Mouse (Mus musculus): ENCODE data around the gene Asprv1. TPM values are rescaled to one million over a fixed set of nuclear protein-coding genes. Genes with fewer than 3 reads are reported as not detected.

Gene Asprv1
- total RNA-seq (2022): 1 to 10 TPM in 3 of 4 experiments, under 1 TPM in 1; 0.80 to 2.1 (median 1.8) TPM

DNA sequence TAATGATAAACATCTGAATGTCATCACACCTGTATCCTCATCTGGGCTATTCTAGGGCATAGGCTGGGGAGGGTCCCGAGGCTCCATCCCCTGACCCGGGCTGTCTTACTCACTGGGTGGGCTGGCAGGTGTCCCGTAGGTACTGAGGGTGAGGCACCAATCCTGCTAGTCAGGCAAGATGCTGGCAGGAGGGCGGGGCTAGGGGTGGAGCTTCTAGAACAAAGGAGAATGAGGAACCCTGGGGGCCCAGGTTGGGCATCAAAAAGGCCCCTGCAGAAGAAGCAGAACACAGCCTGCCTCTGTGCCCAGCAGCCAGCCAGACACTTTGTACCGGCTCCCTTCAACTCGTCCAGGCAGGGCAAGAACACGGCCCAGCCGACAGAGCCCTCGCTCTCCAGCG, at the start of gene Asprv1:
Asprv1 (plus strand) TSS at position 219 of the 400 bp plus-strand sequence.
- DNase-seq (ENCODE audit: low spot score in 2 of 2): no peak

DNA sequence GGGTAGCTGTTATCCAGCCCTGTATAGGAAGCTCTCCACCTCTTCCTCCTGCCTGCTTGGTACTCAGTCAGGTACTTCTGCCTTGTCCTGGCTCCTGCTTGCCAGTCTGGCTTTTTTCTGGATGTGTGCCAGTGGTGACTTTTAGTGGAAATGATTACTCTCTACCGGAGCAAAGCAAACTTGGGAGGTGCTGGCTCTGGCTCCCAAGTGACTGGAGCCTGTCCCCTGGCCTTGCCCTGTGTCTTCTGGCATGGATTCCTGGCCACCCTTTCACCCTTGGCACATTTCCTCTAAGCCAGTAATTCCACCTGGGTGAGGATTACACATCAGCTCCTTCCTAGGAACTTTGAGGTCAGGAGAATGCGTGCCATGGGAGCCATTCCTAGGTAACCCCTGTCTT, 49.6 kb upstream of the Asprv1 start:
- DNase-seq (ENCODE audit: low spot score in 2 of 2): no peak

DNA sequence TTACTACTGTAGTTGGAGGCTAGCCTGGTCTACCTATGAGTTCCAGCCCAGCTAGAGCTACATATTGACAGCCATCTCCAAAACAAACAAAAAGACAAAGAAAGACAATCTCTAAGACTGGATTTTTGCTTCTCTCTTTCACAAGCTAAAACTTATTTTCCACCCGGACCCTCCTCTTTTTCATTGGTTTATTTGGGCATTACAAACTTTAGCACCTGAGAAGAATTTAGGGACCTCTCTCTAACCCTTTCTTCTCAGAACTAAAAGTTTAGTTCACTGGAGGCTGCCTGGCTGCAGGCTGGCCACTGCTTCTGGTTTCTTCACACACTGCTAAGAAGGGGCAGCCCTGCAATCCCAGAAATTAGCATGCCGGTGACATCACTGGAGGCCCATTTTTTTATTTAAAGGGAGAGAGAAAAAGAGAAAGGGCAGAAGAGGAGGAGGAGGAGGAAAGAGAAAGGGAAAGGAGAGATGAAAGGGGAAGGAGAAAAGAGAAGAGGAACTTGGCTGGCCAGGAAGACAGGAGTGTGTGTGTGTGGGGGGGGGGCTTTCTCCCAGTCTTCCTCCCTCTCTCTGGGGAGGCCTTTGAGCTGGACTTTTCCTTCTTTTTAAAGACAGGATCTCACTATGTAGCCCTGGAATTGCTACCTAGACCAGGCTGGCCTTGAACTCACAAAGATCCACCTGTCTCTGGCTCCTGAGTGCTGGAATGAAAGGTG, 48.7 kb upstream of the Asprv1 start:
- DNase-seq (ENCODE audit: low spot score in 2 of 2): no peak

DNA sequence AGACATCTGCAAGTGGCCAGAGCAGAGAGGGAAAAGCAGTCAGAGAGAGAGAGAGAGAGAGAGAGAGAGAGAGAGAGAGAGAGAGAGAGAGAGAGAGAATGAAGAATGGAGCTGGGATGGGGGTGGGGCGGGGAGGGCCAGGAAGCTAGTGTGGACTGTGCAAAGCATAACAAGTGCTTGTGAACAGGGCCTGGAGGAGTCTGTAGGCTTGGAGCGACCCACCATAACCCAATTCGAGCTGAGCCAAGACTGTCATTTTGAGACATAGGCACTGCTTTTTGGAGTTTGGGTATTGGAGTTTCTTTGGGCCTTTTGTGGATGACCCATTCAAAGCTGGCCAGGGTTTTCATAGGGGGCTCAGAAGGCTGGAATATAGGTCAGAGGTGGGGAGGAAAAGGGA, 48.0 kb upstream of the Asprv1 start:
- no peak for DNase-seq (ENCODE audit: low spot score in 2 of 2)

DNA sequence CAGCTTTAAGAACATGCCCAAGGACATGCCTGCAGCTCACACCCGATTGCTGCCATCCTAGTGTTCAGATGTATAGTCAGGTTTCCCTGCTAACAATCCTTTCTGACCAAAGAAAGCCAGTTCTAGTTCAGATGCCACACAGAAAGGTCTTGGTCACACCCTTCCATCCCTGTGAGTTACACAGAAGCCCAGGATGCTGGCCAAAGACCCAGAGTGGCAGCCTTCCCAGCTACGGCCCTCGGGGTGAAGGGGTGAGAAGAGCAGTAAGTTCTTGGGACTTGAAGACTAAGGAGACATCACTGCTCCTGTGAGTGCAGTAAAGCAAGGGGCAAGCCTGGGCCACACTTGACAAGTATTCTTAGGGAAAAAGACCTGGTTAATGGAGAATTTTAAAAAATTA, 44.8 kb upstream of the Asprv1 start:
- DNase-seq (ENCODE audit: low spot score in 2 of 2): no peak

DNA sequence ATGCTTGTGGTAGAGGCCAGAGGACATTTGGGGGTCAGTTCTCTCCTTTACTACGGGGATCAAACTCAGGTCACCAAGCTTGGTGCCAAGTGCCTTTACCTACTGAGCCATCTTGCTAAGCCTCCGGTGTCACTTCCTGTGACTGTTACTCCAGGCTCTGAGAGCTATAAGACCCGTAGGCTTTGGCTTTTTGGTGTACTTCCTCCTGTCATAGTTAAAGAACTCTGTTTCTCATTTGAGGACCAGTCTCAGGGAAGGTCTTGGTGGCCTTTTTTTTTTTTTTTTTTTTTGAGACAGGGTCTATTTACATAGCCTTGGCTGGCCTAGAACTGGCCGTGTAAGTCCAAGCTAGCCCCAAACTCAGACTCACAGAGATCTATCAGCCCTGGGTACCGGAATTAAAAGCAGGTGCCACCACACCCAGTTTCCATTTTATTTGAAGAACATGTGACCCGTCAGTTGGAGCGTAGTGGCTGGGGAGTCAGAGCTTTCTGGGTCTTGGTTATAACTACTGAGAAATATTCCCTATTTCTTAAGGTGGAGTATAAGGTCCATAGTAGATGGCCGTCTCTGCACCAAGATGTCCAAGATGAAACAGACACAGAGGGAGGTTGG, 44.3 kb upstream of the Asprv1 start:
- no peak for DNase-seq (ENCODE audit: low spot score in 2 of 2)

DNA sequence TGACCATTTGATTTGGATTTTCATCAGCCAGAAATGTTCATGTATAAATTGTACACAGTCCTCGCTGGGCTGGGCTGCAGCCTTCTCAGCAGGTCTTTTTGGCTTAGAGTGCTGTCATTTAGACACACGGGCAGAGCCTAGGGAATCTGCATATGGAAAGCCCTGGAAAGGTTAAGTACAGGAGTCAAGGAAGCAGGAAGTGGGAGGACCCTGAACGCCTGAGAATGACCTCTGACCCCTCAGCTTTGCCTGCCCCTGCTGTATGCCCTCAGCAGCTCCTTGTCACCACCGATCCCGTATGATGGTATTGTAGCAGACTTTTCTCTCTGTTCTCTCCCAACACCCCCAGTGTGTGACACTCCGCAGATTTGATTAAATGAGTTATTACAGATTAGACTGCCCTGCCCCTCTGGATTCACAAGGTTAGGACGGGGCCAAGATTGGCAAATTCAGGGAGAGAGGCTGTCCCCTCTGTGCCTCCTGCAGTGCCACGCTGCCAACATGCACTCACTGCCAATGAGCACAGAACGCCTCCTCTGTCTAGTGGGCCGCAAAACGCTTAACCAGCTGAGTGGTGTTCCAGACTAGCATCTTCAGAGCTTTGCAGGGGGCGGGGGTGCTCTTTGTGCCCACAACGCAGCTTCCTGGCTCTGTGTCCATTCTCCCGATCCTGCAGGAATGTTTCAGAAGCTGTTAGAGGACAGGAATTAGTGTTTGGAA, 43.5 kb upstream of the Asprv1 start:
- DNase-seq (ENCODE audit: low spot score in 2 of 2): peak; percentile 77 to 84

DNA sequence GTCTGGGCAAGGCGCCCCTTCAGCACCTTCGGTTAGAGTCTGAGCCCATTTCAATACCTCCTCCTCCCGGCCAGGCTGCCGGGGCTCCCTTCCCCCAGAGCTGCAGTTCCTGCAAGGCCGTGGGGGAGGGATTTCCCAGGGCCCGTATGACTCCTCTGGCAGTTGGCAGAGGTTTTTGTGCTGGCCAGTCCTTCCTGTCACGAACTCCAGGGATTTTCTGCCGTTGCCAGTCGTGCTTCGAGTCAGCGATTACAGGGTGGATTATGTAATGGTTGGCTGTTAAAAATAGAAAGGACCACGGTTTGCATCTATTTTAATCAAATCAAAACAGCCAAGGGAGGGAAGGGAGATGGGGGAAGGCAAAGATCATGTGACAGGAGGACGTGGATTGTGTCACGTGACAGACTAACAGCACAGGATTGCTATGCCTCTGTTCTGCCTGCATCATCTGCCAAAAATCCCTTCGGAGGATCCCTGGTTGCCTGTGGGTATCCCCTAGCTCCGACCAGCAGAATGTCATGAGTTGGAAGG, 42.8 kb upstream of the Asprv1 start:
- peak; percentile 84 to 93 for DNase-seq (ENCODE audit: low spot score in 2 of 2)

DNA sequence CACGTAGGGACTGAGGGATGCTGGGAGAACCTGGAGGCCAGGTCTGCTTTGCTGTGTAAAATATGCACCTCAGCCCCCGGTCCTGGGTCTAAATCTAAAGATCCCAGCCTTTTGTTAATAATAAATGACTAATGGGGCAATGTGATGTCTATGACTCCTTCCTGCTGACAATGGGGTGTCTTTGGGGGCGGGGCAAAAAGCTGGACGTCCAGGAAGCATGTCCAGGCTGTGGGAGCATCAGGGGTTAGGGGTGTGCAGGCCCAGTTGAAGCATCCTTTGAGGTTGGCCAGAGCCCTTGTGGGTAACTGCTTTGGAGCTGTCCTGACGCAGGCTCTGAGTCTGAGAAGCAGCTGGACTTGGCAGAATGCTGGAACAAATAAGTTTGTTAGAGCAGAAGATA, 41.9 kb upstream of the Asprv1 start:
- DNase-seq (ENCODE audit: low spot score in 2 of 2): no peak

DNA sequence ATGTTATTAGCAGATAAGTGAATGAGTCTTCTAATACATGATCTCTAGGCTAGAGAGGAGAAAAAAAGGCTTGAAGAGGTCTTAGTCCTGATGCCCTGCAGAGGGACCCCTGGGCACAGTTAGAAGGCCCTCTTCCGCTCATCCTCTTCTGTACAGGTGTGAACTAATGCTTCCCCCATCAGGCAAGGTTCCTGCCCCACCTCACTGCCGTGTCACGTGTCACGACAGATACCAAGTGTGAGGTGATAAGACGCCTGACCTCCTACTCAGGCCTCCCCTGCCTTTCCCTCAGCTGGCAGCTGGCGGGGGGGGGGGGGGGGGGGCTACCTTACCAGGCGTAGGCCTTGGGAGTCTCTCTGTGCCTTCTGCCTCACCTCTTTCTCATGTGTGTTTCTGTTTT, 39.5 kb upstream of the Asprv1 start:
- no peak for DNase-seq (ENCODE audit: low spot score in 2 of 2)

DNA sequence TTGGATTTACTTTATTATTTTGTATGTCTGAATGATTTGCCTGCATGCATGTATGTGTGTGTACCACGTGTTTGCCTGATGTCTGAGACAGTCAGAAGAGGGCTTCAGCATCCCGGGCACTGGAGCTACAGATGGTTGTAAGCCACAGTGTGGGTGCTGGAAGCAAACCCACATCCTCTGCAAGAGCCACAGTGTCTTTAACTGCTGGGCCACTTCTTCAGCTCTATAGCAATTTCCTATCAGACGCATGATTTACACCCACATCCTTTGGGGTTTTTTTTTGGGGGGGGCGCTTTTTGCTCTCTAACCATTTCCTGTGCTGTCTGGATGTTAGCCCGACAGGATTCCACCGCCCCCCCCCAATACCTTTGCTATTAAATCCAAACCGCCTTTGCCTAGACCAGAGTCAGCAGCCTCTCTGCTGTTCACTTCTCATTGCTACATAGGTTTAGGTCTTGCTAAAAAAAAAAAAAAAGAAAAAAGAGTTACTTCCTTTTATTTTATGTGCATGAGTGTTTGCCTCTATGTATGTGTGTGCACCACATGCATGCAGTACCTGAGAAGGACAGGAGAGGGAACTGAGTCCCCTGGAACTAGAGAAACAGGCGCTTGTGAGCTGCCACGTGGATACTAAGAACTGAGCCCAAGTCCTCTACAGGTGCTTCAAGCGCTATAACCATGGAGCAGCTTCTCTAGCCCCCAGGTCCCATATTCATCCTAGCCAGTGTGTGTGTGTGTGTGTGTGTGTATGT, 34.6 kb upstream of the Asprv1 start:
- DNase-seq (ENCODE audit: low spot score in 2 of 2): no peak

DNA sequence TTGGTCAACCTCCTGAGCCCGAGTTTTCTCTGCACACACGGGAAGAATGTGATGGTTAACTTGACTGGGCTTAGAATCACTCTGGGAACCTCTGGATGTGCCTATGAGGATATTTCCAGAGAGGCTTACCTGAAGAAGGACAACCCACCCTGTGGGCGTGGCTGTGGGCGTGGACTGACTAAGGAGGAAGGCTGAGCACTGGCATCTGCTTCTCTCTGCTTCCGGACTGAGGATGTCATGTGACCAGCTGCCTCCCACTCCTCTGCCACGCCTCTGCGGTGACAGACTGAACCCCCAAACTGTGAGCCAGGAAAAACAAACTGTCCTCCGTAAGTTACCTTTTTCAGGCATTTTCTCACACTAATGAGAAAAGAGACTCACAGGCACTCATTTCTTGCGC, 33.3 kb upstream of the Asprv1 start:
- DNase-seq (ENCODE audit: low spot score in 2 of 2): no peak

DNA sequence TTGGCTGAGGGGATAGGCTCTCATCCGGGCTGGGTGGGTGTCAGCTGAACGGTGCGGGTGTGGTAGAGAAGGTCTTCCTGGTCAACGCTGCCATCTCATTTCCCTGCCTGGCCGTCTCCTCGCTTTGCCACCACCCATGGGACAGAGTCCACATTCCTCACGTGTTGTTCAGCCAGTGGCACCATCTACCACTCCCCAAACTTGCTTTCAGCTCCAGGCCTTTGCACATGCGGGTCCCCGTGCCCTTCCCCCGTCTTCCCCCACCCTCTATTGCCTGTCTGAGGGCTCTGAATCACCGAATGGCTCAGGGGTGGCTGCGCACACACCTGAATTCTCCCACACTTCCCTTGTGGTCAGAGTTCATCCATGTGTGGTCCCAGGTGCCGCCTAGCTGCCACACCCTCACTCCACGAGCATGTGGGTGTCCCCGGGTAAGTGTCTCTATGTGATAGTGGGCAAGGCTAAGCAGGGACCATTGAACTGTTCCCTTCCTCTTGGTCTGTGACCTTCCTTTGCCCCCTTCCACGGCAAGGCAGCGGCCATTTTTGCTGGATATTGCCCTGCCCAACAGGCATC, 32.0 kb upstream of the Asprv1 start:
- no peak for DNase-seq (ENCODE audit: low spot score in 2 of 2)

DNA sequence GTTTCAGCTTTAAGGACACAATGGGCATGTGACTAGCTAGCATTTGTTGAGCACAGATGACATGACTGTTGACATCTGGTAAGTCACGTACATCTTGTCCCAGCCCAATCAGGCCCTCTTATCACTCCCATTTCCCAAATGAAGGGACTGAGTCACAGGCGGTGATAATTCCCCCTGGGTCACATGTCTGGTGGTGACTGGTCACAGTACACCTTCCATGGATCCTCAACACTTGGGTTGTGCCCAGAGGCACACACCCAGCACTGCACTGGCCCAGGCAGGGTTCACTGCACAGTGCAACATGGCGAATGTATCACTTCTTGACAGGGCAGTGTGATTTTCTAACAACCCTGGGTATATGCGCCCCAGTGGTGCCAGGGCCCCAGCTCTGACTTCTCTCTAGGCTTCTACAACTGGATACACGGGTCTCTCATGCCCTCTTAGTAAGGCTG, 29.2 kb upstream of the Asprv1 start:
- DNase-seq (ENCODE audit: low spot score in 2 of 2): no peak

DNA sequence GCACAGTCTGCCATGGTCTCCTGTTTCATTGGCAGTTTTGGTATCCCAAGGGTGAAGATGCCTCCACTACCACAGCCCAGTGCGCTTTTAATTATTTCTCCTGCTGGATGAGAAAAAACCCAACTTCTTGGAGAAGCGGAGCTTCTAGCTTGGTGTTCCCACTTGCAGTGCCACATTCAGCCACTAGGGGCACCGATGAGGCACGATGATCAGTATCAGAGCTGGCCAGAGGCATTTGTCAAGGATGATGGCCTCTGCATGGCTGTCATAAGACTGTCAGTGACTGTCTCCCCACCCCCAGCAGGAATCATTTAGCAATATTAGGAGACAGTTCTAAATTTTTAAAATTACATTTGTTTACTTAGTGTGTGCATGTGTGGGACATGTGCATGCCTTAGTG, 28.8 kb upstream of the Asprv1 start:
- peak; percentile 62 to 89 for DNase-seq (ENCODE audit: low spot score in 2 of 2)

DNA sequence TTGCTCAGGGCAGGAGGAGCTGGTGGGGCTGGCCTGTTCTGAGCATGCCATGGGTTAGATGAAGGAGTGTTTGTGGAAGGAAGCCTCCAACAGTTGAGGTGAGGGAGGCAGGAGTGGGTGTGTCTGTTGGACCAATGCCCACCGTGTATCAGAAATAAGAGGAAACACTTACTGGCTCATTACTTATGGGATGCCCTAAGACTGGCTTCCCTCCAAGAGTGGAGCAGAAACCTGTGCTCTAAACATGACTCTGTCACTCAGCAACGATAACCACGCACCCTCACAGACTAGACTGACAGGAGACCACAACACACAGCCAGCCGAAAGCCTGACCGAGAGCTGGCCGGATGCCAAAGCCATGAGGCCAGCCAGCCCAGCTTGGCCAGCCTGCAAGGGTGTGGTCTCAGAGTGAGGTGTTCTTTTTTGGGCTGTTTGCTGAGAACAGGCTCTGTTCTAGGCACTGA, 28.0 kb upstream of the Asprv1 start:
- no peak for DNase-seq (ENCODE audit: low spot score in 2 of 2)

DNA sequence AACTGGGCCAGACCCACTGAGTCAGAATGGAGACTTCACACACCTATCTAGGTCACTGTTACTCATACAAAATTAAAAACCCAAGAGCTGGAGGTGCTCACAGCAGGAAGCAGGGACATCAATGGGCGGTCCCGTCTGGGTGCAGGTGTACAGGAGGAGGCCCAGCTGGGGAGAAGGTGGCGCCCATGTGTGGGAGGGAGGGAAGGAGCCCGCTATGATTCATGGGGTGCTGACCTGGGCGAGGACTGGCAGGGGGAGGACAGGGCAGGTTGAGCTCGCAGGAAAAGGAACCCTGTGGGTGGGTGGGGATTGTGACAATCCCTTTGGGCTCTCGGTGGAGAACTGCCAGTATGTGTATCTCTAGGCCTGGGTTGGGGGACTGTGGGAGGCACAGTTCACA, 22.7 kb upstream of the Asprv1 start:
- DNase-seq (ENCODE audit: low spot score in 2 of 2): no peak

DNA sequence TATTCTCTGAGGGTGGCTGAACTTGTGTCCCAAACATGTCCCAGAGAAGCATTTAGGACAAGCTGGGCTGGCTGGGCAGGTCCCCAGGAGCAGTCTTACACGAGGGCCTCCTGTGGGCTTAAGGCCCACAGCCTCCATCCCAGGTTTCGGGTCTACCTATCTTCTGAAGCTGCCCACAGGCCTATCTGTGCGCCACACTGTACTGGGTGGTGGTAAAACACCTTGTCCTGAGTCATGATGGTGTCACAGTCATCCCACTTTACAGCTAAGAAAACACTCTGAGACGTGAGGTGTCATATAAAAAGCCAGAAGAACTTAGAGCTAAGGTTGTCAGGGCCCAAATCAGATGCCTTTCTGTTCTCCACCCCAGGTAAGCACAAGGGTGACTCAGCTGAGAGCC, 21.7 kb upstream of the Asprv1 start:
- DNase-seq (ENCODE audit: low spot score in 2 of 2): no peak

DNA sequence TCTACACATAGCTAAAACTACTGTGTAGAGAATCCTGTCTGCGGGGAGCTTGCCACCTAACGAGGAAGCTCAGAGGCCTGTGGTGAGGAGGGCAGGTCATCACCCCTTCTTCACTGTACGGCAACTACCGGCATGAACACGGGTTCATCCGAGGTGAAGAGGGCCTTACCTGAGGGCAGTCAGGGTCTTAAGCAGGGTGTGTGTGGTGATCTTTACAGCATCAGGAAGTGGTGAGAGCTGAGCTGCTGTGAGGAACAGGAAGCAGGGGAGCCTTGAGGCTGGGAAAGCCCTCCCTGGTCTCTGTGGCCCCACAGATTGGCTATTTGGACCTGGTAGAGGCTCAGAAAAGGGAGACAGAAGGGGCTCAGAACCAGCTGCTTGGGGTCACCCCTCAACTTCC, 20.5 kb upstream of the Asprv1 start:
- no peak for DNase-seq (ENCODE audit: low spot score in 2 of 2)

DNA sequence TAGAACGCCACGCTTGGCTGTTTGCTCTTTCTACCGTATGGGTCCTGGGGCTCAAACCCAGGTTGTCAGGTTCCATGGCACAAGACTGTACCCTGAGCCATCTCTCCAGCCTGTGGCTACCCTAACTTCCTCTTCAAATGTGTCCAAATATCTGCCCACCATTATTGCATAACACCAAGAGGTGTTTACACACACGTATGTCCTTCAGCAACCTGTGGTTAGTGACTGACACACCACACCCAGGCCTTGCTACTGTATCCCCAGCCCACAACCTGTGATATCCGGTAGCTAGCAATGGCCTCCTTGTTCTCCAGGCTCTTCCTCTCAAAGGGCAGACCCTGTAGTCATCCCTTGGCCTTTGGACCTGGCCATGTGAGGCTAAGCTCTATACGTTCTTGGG, 18.7 kb upstream of the Asprv1 start:
- no peak for DNase-seq (ENCODE audit: low spot score in 2 of 2)

DNA sequence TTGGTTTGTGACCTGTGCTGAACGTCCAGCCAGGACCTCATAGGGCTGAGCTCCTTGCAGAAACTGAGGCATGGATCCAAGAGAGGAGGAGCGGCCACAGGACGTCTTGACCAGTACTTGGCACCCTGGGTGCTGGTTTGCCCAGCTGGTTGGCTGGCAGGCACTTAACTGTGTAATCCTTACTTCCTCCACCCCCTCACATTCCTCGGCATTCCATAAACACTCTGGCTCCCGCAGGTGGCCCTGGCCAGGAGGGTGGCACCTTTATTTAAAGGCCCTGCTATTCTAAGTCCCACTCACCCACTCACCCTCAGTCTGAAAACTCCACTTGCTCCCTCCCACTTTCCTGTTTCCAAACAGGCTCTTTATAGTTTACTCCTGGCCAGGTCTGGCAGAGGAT, 17.2 kb upstream of the Asprv1 start:
- no peak for DNase-seq (ENCODE audit: low spot score in 2 of 2)
